Mouse (Mus musculus) gastrocnemius, postnatal 25 days (tissue): ENCODE results near the gene Ankrd45. TPM values are rescaled to one million over a fixed set of nuclear protein-coding genes. Genes with fewer than 3 reads are reported as not detected.
"Not testable (repeated sequence)": the region's sequence is repeated elsewhere in the genome, so short reads cannot be mapped to it uniquely, and the experiment has no call there.

Experiments used
- DNase-seq: peaks from one replicate; pipeline ENCODE4 v3.0.0; 2022
- total RNA-seq, 2 experiments: library from RNA; stranded (reverse); gene quantifications; 1 replicate in 1 of 2; 2 replicates in 1 of 2; pipeline ENCODE4 v1.2.3; 2021

The Ankrd45 gene
- total RNA-seq, 2 experiments from 2014 or later, result not detected

DNA sequence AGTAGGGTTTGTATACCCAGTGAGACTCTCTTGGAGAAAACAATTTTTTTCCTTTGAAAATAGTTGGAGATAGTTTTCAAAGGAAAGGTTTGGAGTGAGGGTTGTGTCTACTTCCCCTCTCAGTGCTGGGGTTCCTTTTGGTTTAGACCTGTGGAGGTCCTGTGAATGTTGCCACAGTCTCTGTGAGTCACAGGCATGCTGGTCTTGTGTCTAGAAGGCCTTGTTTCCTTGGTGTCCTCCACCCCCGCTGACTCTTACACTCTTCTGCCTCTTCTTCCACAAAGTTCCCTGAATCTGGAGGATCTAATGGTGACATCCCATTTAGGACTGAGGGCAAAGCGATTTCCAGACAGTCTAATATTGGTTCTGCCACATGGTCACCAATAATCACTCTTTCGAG lies 42.9 kb downstream of the Ankrd45 start:
- DNase-seq, result no peak

DNA sequence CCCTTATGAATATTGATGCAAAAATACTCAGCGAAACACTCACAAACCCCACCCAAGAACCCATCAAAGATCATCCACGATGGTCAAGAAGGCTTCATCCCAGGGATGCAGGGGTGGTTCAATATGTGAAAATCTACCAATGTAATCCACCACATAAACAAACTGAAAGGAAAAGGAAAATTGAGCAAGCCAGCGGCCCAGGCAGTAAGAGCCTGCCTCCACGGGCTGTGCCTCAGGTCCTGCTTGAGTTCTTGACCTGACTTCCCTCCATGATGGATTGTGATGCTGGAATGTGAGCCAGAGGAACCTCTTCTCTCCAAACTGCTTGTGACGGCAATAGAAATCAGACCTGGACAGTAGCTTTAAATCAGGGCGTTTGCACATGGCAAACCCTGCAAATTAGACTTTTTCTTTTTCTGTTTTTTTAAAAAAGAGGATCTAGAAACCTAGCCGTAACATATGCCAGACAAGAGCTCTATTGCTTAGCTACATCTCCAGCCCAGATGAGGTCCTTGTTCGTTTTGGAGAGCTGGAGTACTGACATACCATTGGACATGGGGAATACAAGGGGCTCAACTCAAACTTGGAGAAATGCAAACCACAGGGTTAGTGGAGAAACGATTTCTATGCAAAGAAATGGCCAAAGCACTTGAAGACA lies 47.9 kb downstream of the Ankrd45 start:
- DNase-seq, result no peak

DNA sequence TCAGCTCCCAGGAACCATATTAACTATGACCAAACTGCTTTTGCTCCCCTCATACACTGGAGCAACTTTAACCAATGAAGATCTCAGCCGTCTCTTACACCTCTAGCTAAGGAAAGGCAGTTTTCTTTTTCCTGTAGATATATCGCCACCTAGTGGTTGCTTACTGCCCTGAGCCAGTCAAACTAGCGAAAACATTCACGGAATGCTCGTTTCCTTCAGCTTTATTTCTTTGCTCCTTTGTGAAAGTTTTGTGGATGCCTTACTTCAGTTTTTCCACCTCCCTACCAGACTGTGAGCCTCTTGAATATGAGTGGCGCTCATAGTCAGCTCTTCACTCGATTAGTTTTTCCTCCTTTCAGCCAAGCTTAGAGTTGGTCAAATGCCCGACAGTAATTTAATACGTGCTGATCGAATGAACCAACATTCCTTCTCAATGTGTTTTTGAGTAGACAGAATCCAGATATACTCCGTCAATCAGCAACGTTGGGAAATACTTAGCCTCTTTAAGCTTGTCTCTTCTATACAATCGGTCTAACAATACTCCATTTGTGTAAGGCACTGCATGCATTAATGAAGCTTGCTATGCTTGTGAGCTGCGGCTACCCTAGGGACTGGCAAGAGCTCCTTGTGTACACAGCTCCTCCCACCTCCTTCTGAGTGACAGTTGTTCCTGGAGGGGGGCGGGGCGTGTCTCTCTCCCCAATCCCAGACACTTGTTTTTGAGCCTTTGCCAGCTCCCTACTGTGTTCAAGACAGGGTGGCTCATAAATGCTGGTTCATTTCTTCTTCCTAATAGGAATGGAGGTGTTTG lies 53.3 kb downstream of the Ankrd45 start:
- DNase-seq, result peak; percentile 71

DNA sequence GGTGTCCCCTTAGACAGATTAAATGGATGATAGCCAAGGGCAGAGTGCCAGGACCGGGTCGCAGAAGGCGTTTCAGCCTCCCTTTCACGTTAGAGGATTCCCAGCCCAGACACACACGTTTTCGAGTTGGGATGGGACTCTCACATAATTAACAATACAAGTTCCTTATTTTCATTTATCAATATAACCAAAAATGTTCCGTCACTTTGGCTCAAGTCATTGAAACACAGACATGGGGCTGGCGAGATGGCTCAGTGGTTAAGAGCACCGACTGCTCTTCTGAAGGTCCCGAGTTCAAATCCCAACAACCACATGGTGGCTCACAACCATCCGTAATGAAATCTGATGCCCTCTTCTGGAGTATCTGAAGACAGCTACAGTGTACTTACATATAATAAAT lies 53.9 kb downstream of the Ankrd45 start:
- not testable (repeated sequence) for DNase-seq

DNA sequence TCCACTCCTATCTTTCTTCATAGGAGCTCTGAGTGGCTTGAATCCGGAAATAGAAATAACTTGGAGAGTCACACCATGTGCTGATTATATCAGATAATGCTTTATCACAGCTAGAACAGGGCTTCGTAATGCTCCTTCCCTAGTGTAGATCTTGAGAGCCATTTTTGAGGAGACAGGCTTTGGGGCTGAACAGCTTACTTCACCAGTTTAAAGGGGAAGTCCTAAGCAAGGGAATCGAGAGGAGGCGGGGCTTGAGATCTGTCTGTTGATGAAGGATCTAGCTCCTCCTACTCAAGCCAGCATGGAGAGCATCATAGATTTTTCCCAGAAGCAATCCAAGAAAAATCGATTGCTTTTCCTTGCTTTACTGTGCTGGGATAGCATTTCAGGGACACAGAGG lies 57.4 kb downstream of the Ankrd45 start:
- no peak for DNase-seq

DNA sequence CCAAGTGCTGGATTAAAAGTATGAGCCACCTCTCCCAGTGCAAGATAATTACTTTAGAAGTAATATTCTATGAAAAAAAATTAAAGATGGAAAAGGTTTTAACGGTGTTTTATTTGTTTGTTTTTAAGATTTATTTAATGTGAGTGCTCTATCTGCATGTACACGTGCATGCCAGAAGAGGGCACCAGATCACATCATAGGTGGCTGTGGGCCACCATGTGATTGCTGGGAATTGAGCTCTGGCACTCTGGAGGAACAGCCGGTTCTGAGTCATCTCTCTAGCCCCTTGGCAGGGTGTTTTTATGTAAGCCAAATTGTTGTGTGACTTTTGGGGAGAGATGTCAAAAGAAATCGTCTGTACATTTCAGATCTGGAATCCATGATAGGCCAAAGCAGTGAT lies 72.0 kb downstream of the Ankrd45 start:
- no peak for DNase-seq

DNA sequence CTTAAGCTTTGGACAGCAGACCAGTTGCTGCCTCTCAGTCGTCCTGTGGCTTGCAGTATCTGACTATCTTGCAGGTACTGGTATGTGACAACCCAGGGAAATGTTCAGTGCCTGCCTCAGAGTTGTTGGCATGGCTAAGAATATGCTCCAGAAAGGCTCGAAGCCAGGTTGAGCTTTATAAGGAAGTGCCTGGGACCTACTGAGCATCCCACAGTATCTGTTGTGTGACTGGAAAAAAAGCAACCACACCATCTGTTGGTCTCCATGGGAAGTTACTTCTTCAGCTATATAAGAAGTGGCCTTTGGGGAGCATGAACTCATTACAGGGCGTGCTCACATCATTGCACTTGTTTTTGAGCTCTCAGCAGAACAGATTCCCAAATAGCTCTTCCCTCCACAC lies 77.3 kb downstream of the Ankrd45 start:
- DNase-seq, result no peak

Other genes with a start within 250 kb of the Ankrd45 start
- 10 to 100 TPM; 22.5 to 30.0 TPM for gene Rc3h1, start 236.3 kb upstream of the Ankrd45 start, total RNA-seq
- gene Serpinc1, start 164.1 kb upstream of the Ankrd45 start, total RNA-seq, result under 1 TPM in 1 of 2 experiments, not detected in 1; 0.08 TPM
- gene Zbtb37, start 107.8 kb upstream of the Ankrd45 start, total RNA-seq, result 1 to 10 TPM; 4.8 to 7.8 TPM
- gene Dars2, start 72.0 kb upstream of the Ankrd45 start, total RNA-seq, result 10 to 100 TPM; 11.0 to 11.4 TPM
- gene Cenpl, start 72.0 kb upstream of the Ankrd45 start, total RNA-seq, result under 1 TPM; 0.51 to 0.62 TPM
- 1 to 10 TPM; 8.5 to 8.6 TPM for gene Klhl20, start 11.2 kb upstream of the Ankrd45 start, total RNA-seq
- gene Tex50, start 16.6 kb downstream of the Ankrd45 start, total RNA-seq, result not detected
- 100 to 1,000 TPM in 1 of 2 experiments, 10 to 100 TPM in 1; 92.8 to 127 TPM for gene Prdx6, start 108.5 kb downstream of the Ankrd45 start, total RNA-seq